In genomic region chr6:5509303-5509702, GRCm38 (mm10) we compare ENCODE assay signal across 10 mouse cellular contexts. TPM values are rescaled to one million over a fixed set of nuclear protein-coding genes. Genes with fewer than 3 reads are reported as not detected.
DNase-seq lines count a peak whose midpoint lies in the region; ATAC-seq and TF ChIP-seq lines count a peak whose summit lies in the region.
"Had no signal": no experiment of that assay in that cellular context is flagged by ENCODE, and none has a peak within 500 bp of the region (broad histone marks: within the 10 kb centered on the region; RNA-seq: fewer than 3 reads in every experiment).

No protein-coding gene starts in this region.

- no peak for TF ChIP-seq POLR2A in spleen, adult 2 months (IDR thresholded peaks at IDR 0.05; ENCODE audit: low read depth, low read length)

- H3K4me2 ChIP-seq in heart, embryonic 14.5 days (ENCODE audit: low read length): peak overlapping the region; percentile 52
- peak overlapping the region; percentile 11; the same call in 1 of the 2 replicates for H3K4me2 ChIP-seq in stomach, embryonic 16.5 days (ENCODE audit: low read depth, low read length)
- H3K4me2 ChIP-seq: forebrain, embryonic 15.5 days; limb, embryonic 13.5 days had no signal

- ATAC-seq in heart, embryonic 14.5 days (ENCODE audit: insufficient number of reproducible peaks, insufficient read depth, low FRiP score, low read depth): peak; percentile 78
- peak; percentile 45 for ATAC-seq in stomach, embryonic 16.5 days (ENCODE audit: insufficient read depth, low FRiP score)
- ATAC-seq: forebrain, embryonic 15.5 days had no signal

- no peak for TF ChIP-seq CTCF in spleen, adult 2 months (IDR thresholded peaks at IDR 0.05; ENCODE audit: extremely low read depth, insufficient read depth, insufficient read length, insufficient replicate concordance)

- no peaks in the 10 kb centered on the region for H3K36me3 ChIP-seq in spleen, adult 2 months (ENCODE audit: control insufficient read depth, insufficient read depth, low read length)
- H3K36me3 ChIP-seq in heart, embryonic 14.5 days (ENCODE audit: control insufficient read depth, insufficient read depth, low read length): no peaks in the 10 kb centered on the region
- H3K36me3 ChIP-seq in stomach, embryonic 16.5 days (ENCODE audit: control insufficient read depth, insufficient read depth, low read length): no peaks in the 10 kb centered on the region
- H3K36me3 ChIP-seq in forebrain, embryonic 10.5 days (replicated peaks): no peaks in the 10 kb centered on the region
- H3K36me3 ChIP-seq: forebrain, embryonic 15.5 days; limb, embryonic 13.5 days had no signal

- H3K27ac ChIP-seq in spleen, adult 2 months (ENCODE audit: insufficient read depth, low read length): 0 out of 2 replicates have a peak overlapping the region, but pooled peaks have one; percentile 9
- H3K27ac ChIP-seq in heart, embryonic 14.5 days (replicated peaks in 1 of 2; ENCODE audit: control insufficient read depth in 1 of 2, insufficient read depth in 1 of 2, low read depth in 2 of 2, low read length in 2 of 2): peak overlapping the region; percentile 72 to 90
- peak overlapping the region; percentile 91 for H3K27ac ChIP-seq in stomach, embryonic 16.5 days (ENCODE audit: low read length)
- H3K27ac ChIP-seq in forebrain, embryonic 10.5 days: no peak overlapping the region
- H3K27ac ChIP-seq: forebrain, embryonic 15.5 days; limb, embryonic 13.5 days had no signal

- no peaks in the 10 kb centered on the region for H3K9me3 ChIP-seq in heart, embryonic 14.5 days (ENCODE audit: control insufficient read depth, low read length)
- no peaks in the 10 kb centered on the region for H3K9me3 ChIP-seq in stomach, embryonic 16.5 days (replicated peaks; ENCODE audit: control insufficient read depth, low read length)
- no peaks in the 10 kb centered on the region for H3K9me3 ChIP-seq in forebrain, embryonic 10.5 days
- H3K9me3 ChIP-seq: forebrain, embryonic 15.5 days; limb, embryonic 13.5 days had no signal

- no peaks in the 10 kb centered on the region for H3K27me3 ChIP-seq in spleen, adult 2 months (ENCODE audit: control insufficient read depth, insufficient read depth, low read length)
- no peaks in the 10 kb centered on the region for H3K27me3 ChIP-seq in heart, embryonic 14.5 days (ENCODE audit: control insufficient read depth, insufficient read depth, low read length)
- no peaks in the 10 kb centered on the region for H3K27me3 ChIP-seq in stomach, embryonic 16.5 days (ENCODE audit: control insufficient read depth, insufficient read depth, low read length)
- H3K27me3 ChIP-seq in forebrain, embryonic 10.5 days (ENCODE audit: poor library complexity, severe bottlenecking): no peaks in the 10 kb centered on the region
- H3K27me3 ChIP-seq: forebrain, embryonic 15.5 days; limb, embryonic 13.5 days had no signal

- H3K4me1 ChIP-seq in spleen, adult 2 months (ENCODE audit: control insufficient read depth, insufficient read depth, insufficient read length): no peaks in the 10 kb centered on the region
- H3K4me1 ChIP-seq in heart, embryonic 14.5 days (ENCODE audit: control insufficient read depth in 2 of 2, insufficient read depth in 2 of 2, low read length in 2 of 2): peaks cover 15 to 29% of the 10 kb centered on the region in 2 experiments
- H3K4me1 ChIP-seq in stomach, embryonic 16.5 days (ENCODE audit: control insufficient read depth, insufficient read depth, low read length): peaks cover 13% of the 10 kb centered on the region
- H3K4me1 ChIP-seq in forebrain, embryonic 10.5 days: peaks cover 8% of the 10 kb centered on the region; the same call in 1 of the 2 replicates
- H3K4me1 ChIP-seq: forebrain, embryonic 15.5 days had no signal

- H3K4me3 ChIP-seq in spleen, adult 2 months (ENCODE audit: extremely low read depth, insufficient read depth, insufficient read length): no peak overlapping the region
- H3K4me3 ChIP-seq in heart, embryonic 14.5 days (ENCODE audit: control insufficient read depth in 1 of 2, insufficient read depth in 1 of 2, low read depth in 1 of 2, low read length in 2 of 2): no peak overlapping the region
- no peak overlapping the region for H3K4me3 ChIP-seq in stomach, embryonic 16.5 days (replicated peaks; ENCODE audit: low read length)
- no peak overlapping the region for H3K4me3 ChIP-seq in forebrain, embryonic 10.5 days
- H3K4me3 ChIP-seq: forebrain, embryonic 15.5 days; limb, embryonic 13.5 days had no signal

- peak overlapping the region; percentile 49; the same call in 1 of the 2 replicates for H3K9ac ChIP-seq in heart, embryonic 14.5 days (ENCODE audit: low read length)
- H3K9ac ChIP-seq in stomach, embryonic 16.5 days (ENCODE audit: low read length): no peak overlapping the region
- H3K9ac ChIP-seq: forebrain, embryonic 15.5 days; limb, embryonic 13.5 days had no signal

- no peak for DNase-seq in spleen, adult 2 months (ENCODE audit: low read depth in 1 of 2, low spot score in 2 of 2)
- no peak for DNase-seq in spleen, adult 18-20 months
- peak; percentile 83 for DNase-seq in kidney, postnatal 14 days
- DNase-seq in layer of hippocampus, adult 9-11 months: no peak
- no peak for DNase-seq in forebrain, embryonic 10.5 days (ENCODE audit: extremely low spot score, low spot score)
- no peak for DNase-seq in layer of hippocampus, adult 9-10 months (ENCODE audit: low spot score)

- WGBS in spleen, adult 2 months: 26% methylated on average over 5 of the region's 5 CpGs
- 4% methylated on average over 5 of the region's 5 CpGs for WGBS in heart, embryonic 14.5 days
- WGBS in stomach, embryonic 16.5 days: 16% methylated on average over 5 of the region's 5 CpGs
- WGBS in forebrain, embryonic 10.5 days: 65% methylated on average over 5 of the region's 5 CpGs

RNA-seq across cellular contexts. Expression of gene Pdk4, which starts 13.2 kb away (rescaled TPM):
- 14.0 and 17.8 TPM in 2 replicates for polyA plus RNA-seq in spleen, adult 2 months (2012; rRNA removed)
- polyA plus RNA-seq in heart, embryonic 14.5 days (2014; fragmentation: Nextera tagmentation; extraction: Ambion mirVana): 35.4 and 37.8 TPM in 2 replicates
- 5.2 and 6.4 TPM in 2 replicates for polyA plus RNA-seq in stomach, embryonic 16.5 days (2015; fragmentation: Nextera tagmentation; extraction: Ambion mirVana)
- 0.63 TPM in 2 replicates for polyA plus RNA-seq in forebrain, embryonic 10.5 days (2016; fragmentation: Nextera tagmentation; extraction: Ambion mirVana)
